Mouse (Mus musculus): ENCODE data around the gene Olfr1358.
A peak's percentile ranks its signal among the peaks of the same experiment; 100 is the strongest.

GRCm38 (mm10) chr10:78481928-78482499, 35.2 kb upstream of the Olfr1358 start:
- TF ChIP-seq CTCF (IDR thresholded peaks at IDR 0.05; ENCODE audit: low read depth), result peak; percentile 39
- no peak for TF ChIP-seq EP300 (IDR thresholded peaks at IDR 0.05; ENCODE audit: low read depth)
